Mouse (Mus musculus): ENCODE data around the gene 2310061N02Rik.
"Not testable (repeated sequence)": the region's sequence is repeated elsewhere in the genome, so short reads cannot be mapped to it uniquely, and the experiment has no call there.

The 2310061N02Rik gene

DNA sequence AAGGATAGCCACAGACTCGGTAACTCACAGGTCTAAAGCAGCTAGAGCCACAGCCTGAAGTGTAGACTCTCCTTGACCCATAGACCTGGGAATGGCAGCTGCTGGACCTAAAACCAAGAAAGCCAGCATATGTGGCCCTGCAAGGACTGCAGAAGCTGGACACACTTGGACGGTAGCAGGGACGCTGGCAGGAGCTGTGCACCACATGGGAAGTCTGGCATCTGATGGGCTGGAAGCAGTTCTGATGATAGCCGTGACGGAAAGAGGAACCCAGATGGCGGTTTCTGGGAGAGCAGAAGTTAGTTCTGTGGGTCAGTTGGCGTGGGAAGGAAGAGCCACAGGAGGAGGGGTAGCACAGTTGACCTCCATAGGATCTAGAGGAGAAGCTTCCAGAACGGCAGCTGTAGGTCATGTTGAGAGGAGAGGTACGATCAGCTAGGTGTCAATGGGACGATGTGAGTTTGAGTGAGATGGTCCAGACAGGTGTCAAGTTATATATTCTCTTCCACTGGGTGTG is at the start of gene 2310061N02Rik:
2310061N02Rik (minus strand) TSS at position 467 of the 517 bp plus-strand sequence.
- DNase-seq: no peak

GRCm38 (mm10) chr16:88751535-88751934 is 43.8 kb upstream of the 2310061N02Rik start, which contains the start of gene Krtap13:
Gene Krtap13 (minus strand): TSS chr16:88751635.
- DNase-seq: not testable (repeated sequence)

GRCm38 (mm10) chr16:88747943-88748342 is 40.2 kb upstream of the 2310061N02Rik start:
- DNase-seq: no peak

- peak in 1 of 2 experiments; percentile 10 for DNase-seq
Measured at GRCm38 (mm10) chr16:88744750-88745340, 37.1 kb upstream of the 2310061N02Rik start.

GRCm38 (mm10) chr16:88735391-88735790 is 27.6 kb upstream of the 2310061N02Rik start:
- no peak for DNase-seq

DNA sequence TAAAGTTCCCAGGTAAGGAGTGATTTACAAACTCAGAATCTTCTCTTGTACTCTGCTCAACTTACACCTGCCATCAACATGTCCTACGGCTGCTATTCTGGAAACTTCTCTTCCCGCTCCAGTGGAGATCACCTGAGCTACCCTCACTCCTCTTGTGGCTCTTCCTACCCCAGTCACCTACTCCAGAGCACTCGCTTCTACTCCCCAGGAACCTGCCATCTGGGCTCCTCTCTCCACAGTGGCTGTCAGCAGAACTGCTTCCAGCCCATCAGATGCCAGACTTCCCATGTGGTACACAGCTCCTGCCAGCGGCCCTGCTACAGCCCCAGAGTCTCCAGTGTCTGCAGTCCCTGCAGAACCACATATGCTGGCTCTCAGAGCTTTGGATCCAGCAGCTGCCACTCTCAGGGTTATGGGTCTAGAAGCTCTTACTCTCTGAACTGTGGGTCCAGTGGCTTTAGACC is 21.1 kb upstream of the 2310061N02Rik start, which contains the start of gene Krtap13-1:
Krtap13-1 (plus strand) TSS at position 51 of the 464 bp plus-strand sequence.
- no peak for DNase-seq

DNA sequence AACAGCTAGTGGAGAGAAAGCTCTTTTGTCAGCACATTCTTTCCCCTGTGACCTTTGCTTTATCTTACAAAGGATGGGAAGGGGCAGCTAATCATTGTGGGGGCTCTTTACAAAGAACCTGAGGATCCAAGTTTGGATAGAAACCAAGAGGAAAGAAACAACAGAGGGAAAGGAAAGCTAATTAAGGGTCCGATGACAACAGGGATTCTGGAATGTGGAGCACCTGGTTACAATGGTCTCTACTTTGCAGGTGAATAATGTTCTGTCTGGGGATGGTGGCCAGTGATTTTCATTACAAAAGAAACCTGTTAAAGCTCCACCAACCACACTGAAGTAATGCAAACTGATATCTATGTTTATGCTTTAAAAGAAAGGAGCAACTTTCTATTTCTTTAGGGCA is 12.3 kb upstream of the 2310061N02Rik start:
- no peak for DNase-seq

GRCm38 (mm10) chr16:88716549-88716948 is 8.8 kb upstream of the 2310061N02Rik start:
- DNase-seq: no peak

GRCm38 (mm10) chr16:88711245-88711644 is 3.5 kb upstream of the 2310061N02Rik start:
- no peak for DNase-seq

GRCm38 (mm10) chr16:88710757-88711156 is 3.0 kb upstream of the 2310061N02Rik start:
- peak in 1 of 2 experiments; percentile 27 for DNase-seq

DNA sequence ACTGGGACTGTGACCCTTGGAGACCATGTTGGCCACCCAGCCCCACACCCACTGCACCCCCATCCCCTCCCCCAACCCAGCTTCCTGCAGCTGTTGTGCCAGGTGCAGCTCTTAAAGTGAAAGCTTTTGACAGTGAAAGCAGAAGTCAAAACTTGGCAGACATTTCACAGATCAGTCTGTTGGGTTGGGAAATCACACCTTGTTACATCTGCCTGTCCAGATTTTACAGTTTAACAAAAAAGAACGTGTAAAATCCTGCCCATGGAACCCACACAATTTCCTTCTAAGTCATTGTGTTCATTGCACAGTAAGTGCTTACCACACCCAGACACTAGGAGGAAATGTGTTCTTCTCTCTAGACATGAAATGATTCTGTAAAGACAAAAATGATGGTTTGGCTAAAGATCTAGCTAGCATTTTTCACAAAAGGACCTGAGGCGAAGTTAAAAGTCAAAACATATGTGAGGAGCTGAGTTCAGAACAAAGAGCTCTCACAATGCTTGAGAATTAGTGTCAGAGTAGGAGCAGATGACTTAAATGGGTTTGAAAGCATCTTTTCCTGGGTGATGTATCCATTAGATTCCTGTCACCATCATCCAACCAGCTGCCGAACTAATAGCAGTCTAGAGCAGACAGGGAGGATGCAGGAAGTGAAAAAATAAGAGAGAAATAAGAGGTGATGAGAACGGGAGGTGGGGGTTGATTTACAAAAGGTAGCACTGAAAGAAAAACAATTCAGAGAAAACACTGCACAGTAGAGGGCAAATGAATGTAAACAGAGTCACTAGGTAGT is 6.5 kb downstream of the 2310061N02Rik start:
- peak in 1 of 2 experiments; percentile 8 for DNase-seq

- no peak for DNase-seq
Measured at GRCm38 (mm10) chr16:88696256-88696655, 11.5 kb downstream of the 2310061N02Rik start.

- no peak for DNase-seq
Measured at GRCm38 (mm10) chr16:88681282-88681681, 26.5 kb downstream of the 2310061N02Rik start.

GRCm38 (mm10) chr16:88679099-88679498 is 28.7 kb downstream of the 2310061N02Rik start:
- no peak for DNase-seq

GRCm38 (mm10) chr16:88671571-88671970 is 36.2 kb downstream of the 2310061N02Rik start, which contains the start of gene Krtap27-1:
Gene Krtap27-1 (minus strand): TSS chr16:88671671.
- no peak for DNase-seq

GRCm38 (mm10) chr16:88657426-88657825 is 50.3 kb downstream of the 2310061N02Rik start:
- no peak for DNase-seq

Measured in lung, postnatal 4 days (tissue).